Mouse (Mus musculus): ENCODE measurements around the gene Pipox. TPM values are rescaled to one million over a fixed set of nuclear protein-coding genes. Genes with fewer than 3 reads are reported as not detected.
A peak's percentile ranks its signal among the peaks of the same experiment; 100 is the strongest.

Pipox gene
- polyA plus RNA-seq, 1 experiment = 3.8 TPM

- H3K4me3 ChIP-seq (ENCODE audit: insufficient read depth, low read length) = no peak overlapping the region
- TF ChIP-seq CTCF (IDR thresholded peaks at IDR 0.05; ENCODE audit: extremely low read depth, insufficient read depth, low read length) = no peak
- no peak for TF ChIP-seq POLR2A (IDR thresholded peaks at IDR 0.05; ENCODE audit: extremely low read depth, insufficient read depth, low read length)
- H3K4me1 ChIP-seq (ENCODE audit: control insufficient read depth, insufficient read depth, low read length) = peaks cover 27% of the 10 kb centered on the region
- H3K27ac ChIP-seq (ENCODE audit: insufficient read depth, low read length) = peak overlapping the region; percentile 66
These were observed 21.2 kb downstream of the Pipox start for GRCm38 (mm10) chr11:77872685-77873084.

GRCm38 (mm10) chr11:77872236-77872635, 21.7 kb downstream of the Pipox start:
- no peak for TF ChIP-seq CTCF (IDR thresholded peaks at IDR 0.05; ENCODE audit: extremely low read depth, insufficient read depth, low read length)
- no peak for TF ChIP-seq POLR2A (IDR thresholded peaks at IDR 0.05; ENCODE audit: extremely low read depth, insufficient read depth, low read length)
- no peak overlapping the region for H3K4me3 ChIP-seq (ENCODE audit: insufficient read depth, low read length)
- H3K27ac ChIP-seq (ENCODE audit: insufficient read depth, low read length) = peak overlapping the region; percentile 66; the same call in 1 of the 2 replicates
- peaks cover 26% of the 10 kb centered on the region for H3K4me1 ChIP-seq (ENCODE audit: control insufficient read depth, insufficient read depth, low read length)

DNA sequence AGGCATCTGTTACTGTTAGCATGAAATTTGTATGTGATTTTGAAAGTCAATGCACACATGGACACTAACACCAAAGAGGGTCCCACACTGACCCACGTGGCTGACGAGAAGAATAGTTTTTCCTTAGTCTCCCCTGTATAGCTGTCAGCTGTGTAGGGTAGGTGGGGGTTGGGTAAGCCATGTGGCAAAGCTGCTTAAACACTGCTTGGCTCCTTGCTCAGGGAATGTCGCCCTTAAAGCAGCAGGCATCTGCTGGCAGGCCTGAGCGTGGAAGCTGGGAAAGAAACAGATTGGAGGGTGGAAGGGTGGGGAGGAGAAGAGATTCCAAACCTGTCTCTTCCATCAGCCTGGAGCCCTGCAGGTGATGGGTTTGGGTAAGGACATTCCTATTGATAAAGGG, 22.5 kb downstream of the Pipox start:
- Histone ChIP-seq H3K27ac (ENCODE audit: insufficient read depth, low read length) (peak overlapping the region; percentile 3; the same call in 1 of the 2 replicates), H3K4me3 (ENCODE audit: insufficient read depth, low read length) (no peak overlapping the region), H3K4me1 (ENCODE audit: control insufficient read depth, insufficient read depth, low read length) (peaks cover 21% of the 10 kb centered on the region)
- TF ChIP-seq CTCF (IDR thresholded peaks at IDR 0.05; ENCODE audit: extremely low read depth, insufficient read depth, low read length) (no peak), POLR2A (IDR thresholded peaks at IDR 0.05; ENCODE audit: extremely low read depth, insufficient read depth, low read length) (no peak)

- Histone ChIP-seq H3K27ac (ENCODE audit: insufficient read depth, low read length) (no peak overlapping the region), H3K4me3 (ENCODE audit: insufficient read depth, low read length) (no peak overlapping the region), H3K4me1 (ENCODE audit: control insufficient read depth, insufficient read depth, low read length) (peaks cover 16% of the 10 kb centered on the region)
- TF ChIP-seq POLR2A (IDR thresholded peaks at IDR 0.05; ENCODE audit: extremely low read depth, insufficient read depth, low read length) (no peak), CTCF (IDR thresholded peaks at IDR 0.05; ENCODE audit: extremely low read depth, insufficient read depth, low read length) (no peak)
These were observed 26.3 kb downstream of the Pipox start for GRCm38 (mm10) chr11:77867419-77868083.

DNA sequence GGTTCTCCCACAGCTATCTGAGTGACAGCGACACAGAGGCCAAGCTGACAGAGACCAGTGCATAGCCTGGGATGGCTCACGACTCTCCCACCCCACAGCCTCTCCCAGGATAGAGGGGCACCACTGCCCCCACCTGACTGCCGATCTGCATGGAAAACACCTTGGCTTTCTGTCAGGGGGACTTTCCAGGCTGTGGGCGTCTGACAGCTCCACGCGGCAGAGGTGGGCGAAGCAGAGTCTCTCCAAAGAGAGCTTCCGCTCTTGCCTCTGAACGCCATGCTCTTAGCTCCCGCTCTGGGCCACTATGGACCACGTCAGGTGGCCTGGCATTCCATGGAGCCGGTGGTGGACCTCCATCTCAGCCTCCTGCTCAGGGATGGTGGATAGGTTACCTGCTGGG, 29.1 kb downstream of the Pipox start:
- H3K27ac ChIP-seq (ENCODE audit: insufficient read depth, low read length) = no peak overlapping the region
- H3K4me1 ChIP-seq (ENCODE audit: control insufficient read depth, insufficient read depth, low read length) = peaks cover 16% of the 10 kb centered on the region

DNA sequence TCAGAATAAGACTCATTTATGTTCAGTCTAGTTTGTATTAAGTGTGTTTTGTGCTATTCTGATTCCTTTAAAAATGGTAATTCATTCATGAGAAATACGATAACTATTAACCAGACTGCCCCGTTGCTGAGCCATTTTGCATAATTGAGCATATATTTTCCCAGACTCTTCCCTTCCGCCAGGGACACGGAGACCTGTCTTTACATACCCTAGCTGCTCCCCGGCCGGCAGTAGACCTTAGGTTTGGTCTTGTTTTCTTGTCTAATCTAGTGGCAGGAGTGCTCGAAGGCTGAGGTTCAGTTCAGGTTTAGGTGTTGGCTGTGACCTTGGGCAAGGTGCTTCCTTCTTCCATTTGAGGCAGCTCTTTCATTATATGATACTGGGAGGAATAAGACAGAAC, 31.0 kb downstream of the Pipox start:
- peaks cover 7% of the 10 kb centered on the region for H3K4me1 ChIP-seq (ENCODE audit: control insufficient read depth, insufficient read depth, low read length)
- no peak overlapping the region for H3K27ac ChIP-seq (ENCODE audit: insufficient read depth, low read length)
- H3K4me3 ChIP-seq (ENCODE audit: insufficient read depth, low read length) = no peak overlapping the region
- TF ChIP-seq POLR2A (IDR thresholded peaks at IDR 0.05; ENCODE audit: extremely low read depth, insufficient read depth, low read length) = no peak
- TF ChIP-seq CTCF (IDR thresholded peaks at IDR 0.05; ENCODE audit: extremely low read depth, insufficient read depth, low read length) = no peak

More for the DNA sequence above, 29.1 kb downstream of the Pipox start:
- TF ChIP-seq POLR2A (IDR thresholded peaks at IDR 0.05; ENCODE audit: extremely low read depth, insufficient read depth, low read length) = no peak
- TF ChIP-seq CTCF (IDR thresholded peaks at IDR 0.05; ENCODE audit: extremely low read depth, insufficient read depth, low read length) = no peak
- H3K4me3 ChIP-seq (ENCODE audit: insufficient read depth, low read length) = no peak overlapping the region

GRCm38 (mm10) chr11:77860947-77861346, 32.9 kb downstream of the Pipox start:
- Histone ChIP-seq H3K4me3 (ENCODE audit: insufficient read depth, low read length) (no peak overlapping the region), H3K27ac (ENCODE audit: insufficient read depth, low read length) (no peak overlapping the region), H3K4me1 (ENCODE audit: control insufficient read depth, insufficient read depth, low read length) (peaks cover 7% of the 10 kb centered on the region; the same call in 1 of the 2 replicates)
- TF ChIP-seq CTCF (IDR thresholded peaks at IDR 0.05; ENCODE audit: extremely low read depth, insufficient read depth, low read length) (no peak), POLR2A (IDR thresholded peaks at IDR 0.05; ENCODE audit: extremely low read depth, insufficient read depth, low read length) (no peak)

DNA sequence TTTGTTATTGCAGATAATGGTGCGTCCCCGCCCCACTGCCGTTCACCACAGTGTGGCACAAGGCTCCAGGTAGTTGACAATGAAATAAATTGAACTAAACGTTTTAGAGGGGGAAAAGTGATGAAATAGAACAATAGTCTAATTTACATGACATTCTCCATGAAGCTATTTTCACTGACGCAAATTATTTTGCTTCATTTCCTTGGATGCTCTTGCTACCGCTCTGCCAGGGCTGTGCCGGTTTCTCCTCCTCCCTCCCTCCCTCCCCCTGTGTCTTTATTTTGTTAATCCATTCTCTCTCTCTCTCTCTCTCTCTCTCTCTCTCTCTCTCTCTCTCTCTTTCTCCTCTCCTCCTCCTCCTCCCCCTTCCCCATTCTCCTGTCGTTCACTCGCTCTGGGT, 35.3 kb downstream of the Pipox start:
- Histone ChIP-seq H3K4me3 (ENCODE audit: insufficient read depth, low read length) (no peak overlapping the region), H3K27ac (ENCODE audit: insufficient read depth, low read length) (no peak overlapping the region), H3K4me1 (ENCODE audit: control insufficient read depth, insufficient read depth, low read length) (peaks cover 7% of the 10 kb centered on the region; the same call in 1 of the 2 replicates)
- TF ChIP-seq POLR2A (IDR thresholded peaks at IDR 0.05; ENCODE audit: extremely low read depth, insufficient read depth, low read length) = no peak
- no peak for TF ChIP-seq CTCF (IDR thresholded peaks at IDR 0.05; ENCODE audit: extremely low read depth, insufficient read depth, low read length)

DNA sequence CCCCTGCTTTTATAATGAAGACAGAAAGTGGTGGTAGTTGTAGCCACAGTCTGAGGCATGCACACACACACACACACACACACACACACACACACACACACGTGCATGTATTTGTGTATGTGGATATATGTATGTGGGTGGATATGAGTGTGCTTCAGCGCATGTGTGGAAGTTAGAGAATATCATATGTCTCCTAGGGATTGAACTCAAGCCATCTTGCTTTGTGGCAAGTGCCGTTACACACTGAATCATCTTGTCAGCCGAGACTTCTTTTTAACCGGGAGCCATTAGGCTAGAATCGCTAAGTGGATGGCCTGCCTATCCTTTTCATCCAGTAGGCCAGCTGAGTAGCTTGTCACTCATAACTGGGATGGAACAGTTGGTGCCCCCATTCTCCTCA, 36.8 kb downstream of the Pipox start:
- TF ChIP-seq POLR2A (IDR thresholded peaks at IDR 0.05; ENCODE audit: extremely low read depth, insufficient read depth, low read length) (no peak), CTCF (IDR thresholded peaks at IDR 0.05; ENCODE audit: extremely low read depth, insufficient read depth, low read length) (no peak)
- H3K27ac ChIP-seq (ENCODE audit: insufficient read depth, low read length) = no peak overlapping the region
- peaks cover 7% of the 10 kb centered on the region; the same call in 1 of the 2 replicates for H3K4me1 ChIP-seq (ENCODE audit: control insufficient read depth, insufficient read depth, low read length)
- H3K4me3 ChIP-seq (ENCODE audit: insufficient read depth, low read length) = no peak overlapping the region

DNA sequence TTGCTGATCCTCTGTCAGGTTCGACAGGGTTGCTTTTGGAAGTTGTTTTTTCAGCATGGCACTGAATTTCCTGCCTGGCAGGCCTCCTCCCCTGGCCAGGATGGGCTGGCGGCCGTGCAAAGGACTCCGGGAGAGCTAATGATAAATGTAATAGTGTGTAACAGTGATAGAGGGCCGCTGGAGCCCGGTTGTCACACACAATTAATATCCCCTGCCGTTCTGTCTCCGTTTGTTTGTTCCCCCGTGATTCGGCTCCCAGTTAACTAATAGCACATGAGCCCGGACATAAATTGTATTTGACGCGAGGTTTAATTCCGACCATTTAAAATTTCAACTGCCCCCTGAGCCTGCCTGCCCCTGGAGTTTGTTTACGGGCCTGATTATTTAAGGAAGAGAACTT, 38.5 kb downstream of the Pipox start:
- Histone ChIP-seq H3K4me3 (ENCODE audit: insufficient read depth, low read length) (no peak overlapping the region), H3K4me1 (ENCODE audit: control insufficient read depth, insufficient read depth, low read length) (peaks cover 8% of the 10 kb centered on the region), H3K27ac (ENCODE audit: insufficient read depth, low read length) (no peak overlapping the region)
- TF ChIP-seq POLR2A (IDR thresholded peaks at IDR 0.05; ENCODE audit: extremely low read depth, insufficient read depth, low read length) (no peak), CTCF (IDR thresholded peaks at IDR 0.05; ENCODE audit: extremely low read depth, insufficient read depth, low read length) (no peak)
